Mouse (Mus musculus) megakaryocyte, embryonic 14.5 days (primary cell): ENCODE results near the gene Socs3.

Experiments
- FLI1 ChIP-seq: IDR thresholded peaks from 2 replicates; pipeline ENCODE4 v1.6.1; 2012; ENCODE audit warnings: low read length, inconsistent platforms, mixed read lengths
- GATA1 ChIP-seq: IDR thresholded peaks from 3 replicates; pipeline ENCODE4 v1.6.1; 2012; ENCODE audit warnings: mixed read lengths, low read length, inconsistent platforms, borderline replicate concordance

- TF ChIP-seq GATA1 (no peak), FLI1 (no peak)
These were observed 28.0 kb downstream of the Socs3 start for GRCm38 (mm10) chr11:117941848-117942247.
